Mouse (Mus musculus): ENCODE data around the gene Lypla2.

Gene Lypla2

GRCm38 (mm10) chr4:135972911-135973811 lies 735 bp upstream of the Lypla2 start:
- DNase-seq (ENCODE audit: low read depth) = no peak

- DNase-seq (ENCODE audit: low read depth) = peak; percentile 59
These were observed 446 bp downstream of the Lypla2 start for GRCm38 (mm10) chr4:135971805-135972555.

- no peak for DNase-seq (ENCODE audit: low read depth)
These were observed 1.8 kb downstream of the Lypla2 start for GRCm38 (mm10) chr4:135970585-135970984.

GRCm38 (mm10) chr4:135969070-135969750 lies 3.2 kb downstream of the Lypla2 start:
- no peak for DNase-seq (ENCODE audit: low read depth)

GRCm38 (mm10) chr4:135968271-135968869 lies 4.1 kb downstream of the Lypla2 start:
- no peak for DNase-seq (ENCODE audit: low read depth)

- DNase-seq (ENCODE audit: low read depth) = no peak
These were observed 5.2 kb downstream of the Lypla2 start for GRCm38 (mm10) chr4:135967086-135967760.

GRCm38 (mm10) chr4:135966283-135966682 lies 6.1 kb downstream of the Lypla2 start:
- no peak for DNase-seq (ENCODE audit: low read depth)

- DNase-seq (ENCODE audit: low read depth) = no peak
These were observed 7.3 kb downstream of the Lypla2 start for GRCm38 (mm10) chr4:135965113-135965512.

GRCm38 (mm10) chr4:135964426-135964825 lies 8.0 kb downstream of the Lypla2 start:
- peak; percentile 44 for DNase-seq (ENCODE audit: low read depth)

- peak; percentile 97 for DNase-seq (ENCODE audit: low read depth)
These were observed 8.8 kb downstream of the Lypla2 start, which contains the start of gene Gale for GRCm38 (mm10) chr4:135963457-135964193. Gene Gale, plus strand, starts transcription at chr4:135963727.

- DNase-seq (ENCODE audit: low read depth) = no peak
These were observed 9.5 kb downstream of the Lypla2 start for GRCm38 (mm10) chr4:135962946-135963345.

GRCm38 (mm10) chr4:135962198-135962597 lies 10.2 kb downstream of the Lypla2 start:
- DNase-seq (ENCODE audit: low read depth) = no peak

- no peak for DNase-seq (ENCODE audit: low read depth)
These were observed 10.7 kb downstream of the Lypla2 start for GRCm38 (mm10) chr4:135961709-135962108.

GRCm38 (mm10) chr4:135960717-135961116 lies 11.7 kb downstream of the Lypla2 start:
- peak; percentile 92 for DNase-seq (ENCODE audit: low read depth)

- DNase-seq (ENCODE audit: low read depth) = no peak
These were observed 14.1 kb downstream of the Lypla2 start for GRCm38 (mm10) chr4:135958354-135958753.

- no peak for DNase-seq (ENCODE audit: low read depth)
These were observed 16.5 kb downstream of the Lypla2 start for GRCm38 (mm10) chr4:135955886-135956285.

GRCm38 (mm10) chr4:135954241-135954640 lies 18.2 kb downstream of the Lypla2 start:
- DNase-seq (ENCODE audit: low read depth) = peak; percentile 90

- no peak for DNase-seq (ENCODE audit: low read depth)
These were observed 19.2 kb downstream of the Lypla2 start for GRCm38 (mm10) chr4:135953179-135953578.

GRCm38 (mm10) chr4:135951505-135951904 lies 20.9 kb downstream of the Lypla2 start:
- peak; percentile 51 for DNase-seq (ENCODE audit: low read depth)

GRCm38 (mm10) chr4:135950365-135950764 lies 22.1 kb downstream of the Lypla2 start:
- no peak for DNase-seq (ENCODE audit: low read depth)

GRCm38 (mm10) chr4:135949911-135950310 lies 22.5 kb downstream of the Lypla2 start:
- no peak for DNase-seq (ENCODE audit: low read depth)

Measured in naive thymus-derived CD4-positive, alpha-beta T cell, adult 2 months (primary cell).